Mouse (Mus musculus) heart, embryonic 16.5 days (tissue): ENCODE results near the gene Gm10300. TPM values are rescaled to one million over a fixed set of nuclear protein-coding genes. Genes with fewer than 3 reads are reported as not detected.

Experiments used
- ATAC-seq: fragments of 200-750 bp; cut with Nextera tagmentation; replicated peaks from 2 replicates; pipeline ENCODE4 v1.8.0; 2017; ENCODE audit warnings: moderate number of reproducible peaks; ENCODE audit not compliant: insufficient read depth, low FRiP score; ENCODE audit errors: extremely low read depth
- H3K27ac ChIP-seq: fragments of 300-500 bp; sonication (generic); 2 replicates; pipeline ENCODE4 v1.5.1; 2014; ENCODE audit warnings: mild to moderate bottlenecking, low read length, control low read depth, moderate library complexity
- H3K27me3 ChIP-seq: fragments of 300-500 bp; sonication (generic); 2 replicates; pipeline ENCODE4 v1.6.1; 2014; ENCODE audit warnings: low read length, mixed read lengths; ENCODE audit not compliant: control insufficient read depth, insufficient read depth
- H3K36me3 ChIP-seq: fragments of 300-500 bp; sonication (generic); 2 replicates; pipeline ENCODE4 v1.6.1; 2014; ENCODE audit not compliant: control insufficient read depth, insufficient read depth
- H3K4me1 ChIP-seq: fragments of 300-500 bp; sonication (generic); 2 replicates; pipeline ENCODE4 v1.6.1; 2014; ENCODE audit warnings: low read length, mixed read lengths; ENCODE audit not compliant: control insufficient read depth, insufficient read depth
- H3K4me2 ChIP-seq: fragments of 300-500 bp; sonication (generic); 2 replicates; pipeline ENCODE4 v1.6.1; 2014; ENCODE audit warnings: low read depth, mild to moderate bottlenecking, control low read depth, low read length
- H3K4me3 ChIP-seq: fragments of 300-500 bp; sonication (generic); 2 replicates; pipeline ENCODE4 v1.5.1; 2014; ENCODE audit warnings: mild to moderate bottlenecking, control low read depth, low read length
- H3K9ac ChIP-seq: fragments of 300-500 bp; sonication (generic); 2 replicates; pipeline ENCODE4 v1.6.1; 2014; ENCODE audit warnings: low read length, control low read depth
- H3K9me3 ChIP-seq: fragments of 300-500 bp; sonication (generic); replicated peaks from 2 replicates; pipeline ENCODE4 v1.6.1; 2016; ENCODE audit warnings: low read length; ENCODE audit not compliant: control insufficient read depth
- WGBS: fragments of 180-500 bp; shearing (Covaris S2); extraction: QIAGEN DNeasy Blood & Tissue Kit; methylation state at CpG from one replicate; pipeline ENCODE4 v1.1.7; 2014; 5-methylcytosine and 5-hydroxymethylcytosine counted together
- polyA plus RNA-seq: library from polyadenylated mRNA; unstranded; fragments of >200 nt; fragmentation: Nextera tagmentation; extraction: Ambion mirVana; gene quantifications from 2 replicates; pipeline ENCODE4 v1.2.1, GENCODE M21; 2015

Gene Gm10300
- polyA plus RNA-seq, 1 experiment from 2014 or later, result 0.05 TPM

DNA sequence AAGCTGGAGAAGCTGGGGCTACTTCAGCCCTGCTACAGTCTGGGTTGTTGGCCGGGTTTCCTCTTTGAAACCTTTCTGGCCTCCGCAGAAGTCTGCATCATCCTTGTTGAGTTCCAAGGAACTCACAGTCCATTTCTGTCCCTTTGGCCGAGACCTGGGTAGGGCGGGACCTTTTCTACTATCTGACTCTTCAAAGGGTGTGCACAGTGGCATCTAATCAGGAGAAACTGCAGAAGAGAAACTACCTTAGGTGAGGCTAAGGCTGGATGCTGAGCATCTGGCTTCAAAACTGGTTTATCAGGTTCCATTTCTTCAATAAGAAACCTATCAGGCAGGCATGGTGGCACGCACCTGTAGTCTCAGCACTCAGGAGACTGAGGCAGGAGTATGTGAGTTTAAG is 9.9 kb upstream of the Gm10300 start:
- no peak overlapping the region for H3K4me2 ChIP-seq
- peaks cover 19% of the 10 kb centered on the region for H3K4me1 ChIP-seq
- WGBS, result 83% methylated on average over 5 of the region's 5 CpGs
- no peaks in the 10 kb centered on the region for H3K9me3 ChIP-seq
- H3K27ac ChIP-seq, result no peak overlapping the region
- no peak for ATAC-seq
- no peak overlapping the region for H3K9ac ChIP-seq
- H3K36me3 ChIP-seq, result no peaks in the 10 kb centered on the region
- H3K27me3 ChIP-seq, result no peaks in the 10 kb centered on the region
- no peak overlapping the region for H3K4me3 ChIP-seq

DNA sequence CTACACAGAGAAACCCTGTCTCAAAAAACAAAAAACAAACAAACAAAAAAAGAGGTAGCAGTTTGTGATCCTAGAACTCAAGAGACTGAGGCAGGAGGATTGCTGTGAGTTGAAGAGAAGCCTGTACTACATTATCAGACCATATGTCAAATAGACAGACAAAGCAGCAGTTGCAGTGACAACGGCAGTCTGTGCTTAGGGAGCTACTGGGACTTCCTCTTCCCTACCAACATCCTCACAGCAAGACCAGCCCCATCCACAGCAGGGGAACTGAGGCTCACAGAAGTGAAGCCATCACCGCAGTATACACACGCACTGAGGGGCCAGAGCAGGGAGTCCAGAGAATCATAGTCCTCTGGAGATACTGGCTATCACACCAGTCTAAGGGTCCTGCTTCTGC is 8.9 kb upstream of the Gm10300 start:
- no peak for ATAC-seq
- no peak overlapping the region for H3K4me2 ChIP-seq
- WGBS, result 37% methylated on average over 3 of the region's 3 CpGs

GRCm38 (mm10) chr4:132066101-132066773 is 8.3 kb upstream of the Gm10300 start:
- WGBS, result 36% methylated on average over 10 of the region's 10 CpGs
- H3K4me2 ChIP-seq, result no peak overlapping the region
- no peaks in the 10 kb centered on the region for H3K27me3 ChIP-seq
- no peak overlapping the region for H3K27ac ChIP-seq
- H3K4me3 ChIP-seq, result no peak overlapping the region
- H3K36me3 ChIP-seq, result no peaks in the 10 kb centered on the region
- no peaks in the 10 kb centered on the region for H3K9me3 ChIP-seq
- 0 out of 2 replicates have a peak overlapping the region, but pooled peaks have one; percentile 23 for H3K9ac ChIP-seq
- 0 out of 2 replicates have a peak, but pooled peaks have one; percentile 33 for ATAC-seq
- H3K4me1 ChIP-seq, result peaks cover 18% of the 10 kb centered on the region

More for the DNA sequence above, 8.9 kb upstream of the Gm10300 start:
- no peak overlapping the region for H3K27ac ChIP-seq
- no peak overlapping the region for H3K9ac ChIP-seq
- H3K4me1 ChIP-seq, result peaks cover 18% of the 10 kb centered on the region
- H3K9me3 ChIP-seq, result no peaks in the 10 kb centered on the region
- no peak overlapping the region for H3K4me3 ChIP-seq
- H3K36me3 ChIP-seq, result no peaks in the 10 kb centered on the region
- H3K27me3 ChIP-seq, result no peaks in the 10 kb centered on the region

DNA sequence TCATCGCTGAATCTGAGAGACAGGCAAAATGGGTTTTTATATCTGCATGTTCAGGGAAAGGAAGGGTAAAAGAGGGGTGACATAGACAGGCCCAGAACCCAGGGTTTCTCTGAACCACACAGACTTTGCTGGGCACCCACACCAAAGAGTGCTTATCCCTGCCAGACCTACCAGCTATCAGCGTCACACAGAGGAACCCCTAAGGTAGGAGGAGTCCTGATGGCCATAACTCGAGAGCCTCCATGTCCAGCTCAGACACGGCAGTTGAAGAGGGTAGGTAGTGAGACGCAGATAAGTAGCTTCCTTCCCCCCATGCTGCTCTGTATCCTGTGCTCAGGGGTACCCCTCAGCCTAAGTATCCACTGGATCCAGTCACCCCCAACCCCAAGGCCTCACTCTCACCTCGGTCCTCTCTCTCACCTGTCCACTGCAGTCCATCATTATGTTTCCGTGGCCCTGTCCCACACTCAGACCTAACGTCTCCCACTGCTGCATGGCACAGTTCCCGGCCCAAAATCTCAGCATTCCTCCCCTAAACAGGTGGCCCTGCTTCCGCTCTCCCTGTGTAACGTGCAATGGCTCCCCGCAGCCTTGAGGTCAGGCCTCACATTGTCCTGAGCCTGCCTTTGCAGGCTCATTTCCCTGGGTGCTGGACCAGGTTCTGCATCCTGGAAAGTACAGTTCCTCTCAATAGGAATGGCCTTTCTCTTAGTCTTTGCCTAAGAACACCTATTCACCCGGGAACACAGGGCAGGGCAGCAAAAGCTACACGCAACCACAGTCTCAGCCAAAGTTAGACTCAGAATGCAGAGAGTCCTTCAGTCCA is 7.2 kb upstream of the Gm10300 start:
- no peak overlapping the region for H3K9ac ChIP-seq
- no peak overlapping the region for H3K4me2 ChIP-seq
- 78% methylated on average over 14 of the region's 14 CpGs for WGBS
- no peak overlapping the region for H3K4me3 ChIP-seq
- no peaks in the 10 kb centered on the region for H3K36me3 ChIP-seq
- no peak for ATAC-seq
- H3K27ac ChIP-seq, result no peak overlapping the region
- H3K4me1 ChIP-seq, result peaks cover 17% of the 10 kb centered on the region
- H3K27me3 ChIP-seq, result no peaks in the 10 kb centered on the region
- H3K9me3 ChIP-seq, result no peaks in the 10 kb centered on the region

DNA sequence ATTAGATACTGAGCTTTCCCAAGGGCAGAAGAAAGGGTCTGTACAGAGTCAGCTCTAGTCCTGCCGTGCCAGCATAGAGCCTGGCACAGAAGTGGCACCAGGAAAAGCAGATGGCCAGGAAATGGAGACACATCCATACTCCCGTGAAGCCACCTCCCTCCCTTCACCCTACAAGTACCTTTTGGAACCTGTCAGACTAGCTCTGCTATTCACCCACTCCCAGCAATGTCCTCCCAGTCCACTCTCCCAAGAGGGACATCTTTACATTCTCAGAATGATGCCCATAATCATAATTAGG is 6.6 kb upstream of the Gm10300 start:
- ATAC-seq, result no peak
- WGBS, result 62% methylated on average over 2 of the region's 2 CpGs
- no peaks in the 10 kb centered on the region for H3K9me3 ChIP-seq
- H3K27me3 ChIP-seq, result no peaks in the 10 kb centered on the region
- H3K4me2 ChIP-seq, result no peak overlapping the region
- H3K4me3 ChIP-seq, result no peak overlapping the region
- no peaks in the 10 kb centered on the region for H3K36me3 ChIP-seq
- H3K4me1 ChIP-seq, result peaks cover 16% of the 10 kb centered on the region
- H3K27ac ChIP-seq, result no peak overlapping the region
- H3K9ac ChIP-seq, result no peak overlapping the region

GRCm38 (mm10) chr4:132071674-132072073 is 2.8 kb upstream of the Gm10300 start:
- Histone ChIP-seq H3K4me2 (no peak overlapping the region), H3K27ac (no peak overlapping the region), H3K9me3 (no peaks in the 10 kb centered on the region), H3K36me3 (no peaks in the 10 kb centered on the region), H3K27me3 (no peaks in the 10 kb centered on the region), H3K4me1 (peaks cover 20% of the 10 kb centered on the region), H3K9ac (no peak overlapping the region), H3K4me3 (no peak overlapping the region)
- ATAC-seq, result no peak
- 89% methylated on average over 2 of the region's 2 CpGs for WGBS

GRCm38 (mm10) chr4:132072156-132072555 is 2.3 kb upstream of the Gm10300 start:
- ATAC-seq, result no peak
- Histone ChIP-seq H3K9me3 (no peaks in the 10 kb centered on the region), H3K9ac (no peak overlapping the region), H3K4me1 (peaks cover 24% of the 10 kb centered on the region), H3K4me2 (no peak overlapping the region), H3K27me3 (no peaks in the 10 kb centered on the region), H3K27ac (no peak overlapping the region), H3K36me3 (no peaks in the 10 kb centered on the region), H3K4me3 (no peak overlapping the region)
- 89% methylated on average over 3 of the region's 3 CpGs for WGBS

GRCm38 (mm10) chr4:132072946-132073345 is 1.6 kb upstream of the Gm10300 start:
- H3K27me3 ChIP-seq, result no peaks in the 10 kb centered on the region
- H3K36me3 ChIP-seq, result no peaks in the 10 kb centered on the region
- no peak for ATAC-seq
- no peak overlapping the region for H3K27ac ChIP-seq
- H3K4me3 ChIP-seq, result no peak overlapping the region
- peak overlapping the region; percentile 35; the same call in 1 of the 2 replicates for H3K4me2 ChIP-seq
- H3K4me1 ChIP-seq, result peaks cover 32% of the 10 kb centered on the region
- no peak overlapping the region for H3K9ac ChIP-seq
- WGBS, result 65% methylated on average over 6 of the region's 6 CpGs
- H3K9me3 ChIP-seq, result no peaks in the 10 kb centered on the region
